Mouse (Mus musculus) WW6 (cell line): Measurements from ENCODE around the gene Thoc5.

Source experiments
- DNase-seq: peaks from one replicate; pipeline ENCODE4 v3.0.0-alpha.2; 2013; ENCODE audit warnings: low read depth, low spot score

The Thoc5 gene

DNA sequence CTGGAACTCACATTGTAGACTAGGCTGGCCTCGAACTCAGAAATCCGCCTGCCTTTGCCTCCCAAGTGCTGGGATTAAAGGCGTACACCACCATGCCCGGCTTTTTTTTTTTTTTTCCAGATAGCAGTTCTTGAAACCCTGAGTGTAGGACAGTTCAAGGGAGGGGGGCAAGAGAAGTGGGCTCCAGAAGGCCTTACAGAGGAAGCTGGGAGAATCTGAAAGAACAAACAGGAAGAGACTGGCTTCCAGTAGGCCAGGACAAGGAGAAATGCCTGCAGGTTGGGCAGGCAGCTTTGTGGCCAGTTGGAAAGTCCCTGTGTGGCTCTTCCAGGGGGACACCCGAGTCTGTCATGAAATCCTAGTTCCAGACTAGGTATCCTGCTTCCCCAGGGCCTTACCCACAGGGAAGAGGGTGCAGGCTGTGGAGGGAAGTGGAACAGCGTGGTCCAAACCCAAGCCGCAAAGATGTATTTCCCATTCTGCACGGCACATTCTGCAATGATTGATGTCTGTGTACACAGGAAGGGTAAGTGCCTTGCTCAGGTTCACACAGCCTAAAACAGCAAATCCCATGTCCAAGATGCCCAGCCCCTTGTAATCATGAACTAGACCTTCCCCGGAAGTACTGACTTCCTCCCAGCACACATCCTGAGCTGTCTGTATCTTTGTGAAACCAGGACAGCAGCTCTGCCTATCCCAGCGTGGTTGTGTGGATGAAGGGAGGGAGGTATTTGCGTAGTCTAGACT, 79.4 kb downstream of the Thoc5 start:
- no peak for DNase-seq

DNA sequence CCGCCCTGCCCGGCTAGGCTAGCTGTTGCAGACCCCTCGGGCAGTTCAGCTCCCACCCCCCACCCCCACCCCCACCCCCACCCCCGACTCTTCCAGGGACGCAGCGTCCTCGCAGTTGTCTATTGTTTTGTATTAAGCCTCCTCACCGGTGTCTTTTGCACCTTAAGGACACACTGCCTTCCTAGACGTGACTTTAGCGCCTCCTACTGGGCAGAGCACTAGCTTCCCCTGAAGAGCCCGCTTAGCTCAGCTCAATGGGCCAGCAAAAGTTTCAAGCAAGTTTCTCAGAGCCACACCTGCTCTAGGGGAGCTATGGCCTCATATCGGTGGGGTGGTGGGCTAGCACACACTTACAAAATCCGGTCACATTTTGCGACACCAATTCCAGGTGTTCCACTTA, 80.5 kb downstream of the Thoc5 start:
- DNase-seq: peak; percentile 81
